In genomic region chr9:122018782-122019395, GRCm38 (mm10) we compare ENCODE assay signal across 7 mouse cellular contexts.
DNase-seq lines count a peak whose midpoint lies in the region; TF ChIP-seq lines count a peak whose summit lies in the region.

No protein-coding gene starts in this region.

- H3K4me1 ChIP-seq in E14TG2a.4 (replicated peaks; ENCODE audit: low read depth, low read length): peaks cover 10% of the 10 kb centered on the region

- TF ChIP-seq CTCF in E14TG2a.4 (conservative IDR thresholded peaks at IDR 0.05; ENCODE audit: low read length): peak; percentile 49

- H3K4me3 ChIP-seq in E14TG2a.4 (replicated peaks; ENCODE audit: low read length): no peak overlapping the region

- H3K36me3 ChIP-seq in E14TG2a.4 (ENCODE audit: insufficient read depth, low read length): no peaks in the 10 kb centered on the region

- peaks cover 11% of the 10 kb centered on the region for H3K27me3 ChIP-seq in E14TG2a.4 (ENCODE audit: insufficient read depth, low read length)

- H3K9me3 ChIP-seq in E14TG2a.4 (ENCODE audit: low read length): no peaks in the 10 kb centered on the region

- DNase-seq in adipocyte (ENCODE audit: low spot score): peak; percentile 90
- DNase-seq in embryo, embryonic 9.5 days (ENCODE audit: extremely low spot score): peak; percentile 32
- peak; percentile 67 to 80 for DNase-seq in heart, adult 9 months (ENCODE audit: low spot score in 2 of 2)
- DNase-seq in kidney, adult 9 months: peak; percentile 84
- peak; percentile 87 for DNase-seq in lung, postnatal 10 days
- peak; percentile 49 for DNase-seq in right cerebral cortex, postnatal 14 days

Comparison
In these comparisons a context has a peak if more than half of its experiments do, and no peak if none do; other contexts are left out.
1. DNase-seq: peak in every context shown above with its lines; median percentile 90 in adipocyte; 87 in lung, postnatal 10 days; 84 in kidney, adult 9 months; 74 in heart, adult 9 months; 49 in right cerebral cortex, postnatal 14 days; 32 in embryo, embryonic 9.5 days.